Mouse (Mus musculus) 3134 (cell line): ENCODE data around the gene Med18.
"Not testable (repeated sequence)": the region's sequence is repeated elsewhere in the genome, so short reads cannot be mapped to it uniquely, and the experiment has no call there.

Experiments
- DNase-seq: peaks from one replicate; pipeline ENCODE4 v3.0.0-alpha.2; 2011; ENCODE audit warnings: low spot score; ENCODE audit not compliant: insufficient read length; ENCODE audit errors: extremely low read depth

The Med18 gene

DNA sequence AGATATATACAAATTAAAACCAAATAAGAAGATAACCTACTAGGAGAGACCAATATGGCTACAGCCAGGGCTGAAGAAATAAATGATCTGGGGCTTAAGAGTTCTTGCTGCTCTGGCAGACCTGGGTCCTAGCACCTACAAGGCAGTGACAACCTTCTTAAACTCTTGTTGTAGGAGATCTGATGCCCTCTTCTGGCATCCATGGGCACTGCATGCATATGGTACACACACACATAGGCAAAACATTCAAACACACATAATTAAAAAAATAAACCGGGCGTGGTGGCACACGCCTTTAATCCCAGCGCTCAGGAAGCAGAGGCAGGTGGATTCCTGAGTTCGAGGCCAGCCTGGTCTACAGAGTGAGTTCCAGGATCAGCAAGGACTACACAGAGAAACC, 39.0 kb downstream of the Med18 start:
- no peak for DNase-seq

DNA sequence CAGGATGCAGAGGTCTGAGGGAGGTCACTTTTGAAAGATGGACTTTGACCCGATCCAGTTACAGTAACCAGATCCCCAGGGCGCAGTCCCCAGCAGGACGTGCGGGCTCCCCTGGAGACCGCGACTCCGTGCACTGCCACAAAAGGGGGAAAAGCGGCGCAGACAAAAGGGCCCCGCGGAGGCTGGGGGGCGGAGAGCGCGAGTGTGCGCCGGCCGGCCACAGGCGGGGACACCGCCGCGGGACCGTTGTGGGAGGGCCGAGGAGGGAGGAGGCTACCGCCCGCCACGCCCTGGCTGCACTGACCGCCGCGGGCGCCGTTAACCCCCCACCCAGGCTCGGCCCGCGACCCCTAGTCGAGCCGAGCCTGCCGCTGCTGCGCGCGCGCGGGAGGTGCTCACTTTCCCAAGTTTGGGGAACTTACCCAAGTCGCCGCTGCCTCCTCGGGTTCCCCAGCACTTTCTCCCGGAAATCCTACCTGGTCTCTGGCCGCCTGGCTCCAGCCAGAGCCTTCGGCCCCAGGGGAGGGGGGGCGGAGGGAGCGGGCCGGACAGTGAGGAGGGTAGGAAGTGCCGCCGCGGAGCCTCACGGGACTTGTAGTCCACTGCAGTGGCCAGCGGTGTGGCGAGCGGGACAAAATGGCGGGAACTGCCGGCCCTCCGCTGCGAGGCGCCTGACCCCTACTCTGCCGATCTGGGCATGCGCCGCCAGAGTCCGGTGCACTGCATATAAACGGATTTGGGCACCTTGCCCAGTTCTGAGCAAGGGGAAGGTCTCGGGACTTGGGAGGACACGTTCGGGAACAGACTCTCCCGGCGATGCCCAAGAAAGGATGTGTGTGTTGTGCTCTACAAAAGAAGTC, 41.6 kb downstream of the Med18 start, which contains the start of gene Phactr4:
TSS of gene Phactr4 (minus strand) at position 567 of the 860 bp plus-strand sequence.
- DNase-seq, result peak; percentile 98

DNA sequence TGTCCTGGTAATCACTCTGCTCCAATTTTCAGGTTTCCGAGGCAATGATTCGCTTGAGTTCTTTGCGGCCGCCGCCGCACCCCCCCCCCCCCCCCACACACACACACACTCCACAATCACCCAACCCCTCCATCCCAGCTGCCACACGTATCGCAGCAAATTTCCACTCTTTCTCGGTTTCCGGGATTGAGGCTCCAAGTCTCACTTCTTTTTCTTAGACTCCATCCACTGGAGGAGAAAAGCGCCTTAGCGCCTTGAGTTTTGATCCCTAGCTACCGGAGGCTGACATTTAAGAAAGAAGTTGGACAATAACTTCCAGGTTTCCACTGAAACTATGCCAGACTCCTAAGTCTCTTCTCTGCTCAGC, 42.2 kb downstream of the Med18 start:
- DNase-seq, result no peak

DNA sequence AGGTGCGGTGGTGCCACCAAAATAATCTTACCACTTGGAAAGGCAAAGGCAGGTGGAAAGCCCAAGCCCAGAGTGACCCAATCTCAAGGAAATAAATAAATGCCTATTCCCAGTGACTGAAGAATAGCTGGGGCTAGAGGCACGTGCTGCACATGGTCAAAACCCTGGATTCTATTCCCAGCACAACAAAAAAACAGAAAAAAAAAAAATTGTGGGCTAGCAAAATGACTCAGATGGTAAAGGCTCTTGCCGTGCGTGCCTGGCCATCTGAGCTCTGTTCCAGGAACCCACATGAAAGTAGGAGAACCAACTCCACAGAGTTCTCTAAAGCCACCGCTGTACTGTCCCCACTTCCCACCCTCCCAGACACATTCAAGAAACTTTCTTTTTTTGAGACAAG, 43.2 kb downstream of the Med18 start:
- DNase-seq, result no peak

DNA sequence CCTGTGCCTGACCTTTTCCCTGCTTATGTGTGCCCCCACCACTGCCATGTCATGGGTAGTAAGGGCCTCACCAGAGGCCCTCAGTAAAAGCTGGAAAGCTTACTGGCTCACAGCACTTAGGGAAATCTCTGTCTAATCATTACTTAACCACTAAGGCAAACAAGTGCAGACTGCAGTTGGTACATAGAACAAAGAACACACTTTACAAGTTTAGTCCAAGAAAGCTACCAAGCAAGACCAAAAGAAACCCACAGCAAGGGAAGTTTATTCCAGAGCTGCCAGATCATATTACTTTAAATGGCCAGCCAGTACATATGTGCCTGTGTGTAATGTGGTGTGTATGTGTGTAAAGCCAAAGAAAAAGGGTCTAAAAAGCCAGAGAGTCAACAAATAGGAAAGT, 47.8 kb downstream of the Med18 start:
- DNase-seq, result no peak

DNA sequence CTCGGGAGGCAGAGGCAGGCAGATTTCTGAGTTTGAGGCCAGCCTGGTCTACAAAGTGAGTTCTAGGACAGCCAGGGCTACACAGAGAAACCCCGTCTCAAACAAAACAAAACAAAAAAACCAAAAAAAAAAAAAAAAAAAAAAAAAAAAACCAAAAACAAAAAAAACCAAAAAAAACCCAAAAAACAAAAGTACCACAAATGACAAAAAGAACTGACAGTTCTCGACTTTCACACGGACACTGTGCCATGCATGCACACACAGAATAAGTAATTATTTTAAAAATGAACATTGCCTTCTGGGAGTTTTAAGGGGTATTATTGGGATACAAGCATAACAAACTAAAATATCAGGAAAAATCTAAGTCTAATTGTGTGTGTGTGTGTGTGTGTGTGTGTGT, 50.5 kb downstream of the Med18 start:
- DNase-seq, result not testable (repeated sequence)

DNA sequence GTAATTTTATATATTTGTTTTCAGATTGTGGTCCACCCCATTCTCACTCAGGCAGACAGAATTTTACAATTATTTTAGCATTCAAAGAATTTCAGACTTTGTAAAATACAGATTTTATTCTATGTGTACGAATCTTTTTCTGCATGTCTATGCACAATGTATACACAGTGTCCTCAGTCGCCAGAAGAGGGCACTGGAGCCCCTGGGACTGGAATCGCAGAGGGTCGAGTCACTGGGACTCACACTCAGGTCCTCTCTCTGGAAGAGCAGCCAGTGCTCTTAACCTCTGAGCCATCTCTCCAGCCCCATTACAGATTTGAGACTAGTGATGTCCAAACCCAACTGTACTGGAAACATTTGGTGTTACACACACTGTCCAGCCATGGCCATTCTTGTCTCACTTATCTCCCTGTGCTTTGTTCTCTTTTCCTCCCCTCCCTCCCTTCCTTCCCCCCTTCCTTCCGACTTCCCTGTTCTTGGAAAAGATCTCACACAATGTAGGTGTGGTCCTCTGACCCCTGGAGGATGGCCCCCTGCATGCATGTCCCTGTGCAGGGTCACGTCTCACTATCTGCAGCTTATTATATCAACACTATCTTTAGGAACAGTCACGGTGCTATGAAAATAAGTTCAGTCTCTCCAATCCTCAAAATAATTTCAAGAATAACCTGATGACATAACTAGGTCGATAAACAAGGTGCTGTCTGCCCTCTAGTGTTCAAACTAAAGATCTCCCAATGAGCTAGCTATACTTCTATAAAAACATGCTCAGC, 52.2 kb downstream of the Med18 start:
- no peak for DNase-seq

DNA sequence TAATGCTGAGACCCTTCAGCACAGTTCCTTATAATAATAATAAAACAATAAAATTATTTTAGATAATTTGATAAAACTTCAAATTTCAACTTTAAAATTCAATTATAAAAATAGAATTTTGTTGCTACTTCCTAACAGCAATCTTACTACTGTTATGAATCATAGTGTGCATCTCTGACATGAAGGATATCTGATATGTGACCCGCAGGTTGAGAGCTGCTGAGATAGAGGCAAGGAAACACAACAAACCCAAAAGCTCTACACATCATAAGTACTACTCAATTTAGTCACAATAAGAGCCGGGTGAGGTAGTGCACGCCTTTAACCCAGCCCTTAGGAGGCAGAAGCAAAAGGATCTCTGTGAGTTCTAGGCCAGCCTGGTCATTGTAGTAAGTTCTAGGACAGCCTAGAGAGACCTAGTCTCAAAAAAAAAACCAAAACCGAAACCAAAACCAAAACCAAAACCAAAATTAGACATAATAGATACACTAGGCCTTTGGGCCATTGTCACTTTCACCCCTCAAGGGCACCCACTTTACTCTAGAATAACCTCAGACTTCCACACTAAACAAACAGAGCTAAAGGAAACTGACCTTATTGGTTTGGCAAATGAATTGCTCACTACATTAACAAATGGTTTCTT, 54.0 kb downstream of the Med18 start:
- DNase-seq, result no peak
